Mouse (Mus musculus): ENCODE measurements around the gene Proca1.

DNA sequence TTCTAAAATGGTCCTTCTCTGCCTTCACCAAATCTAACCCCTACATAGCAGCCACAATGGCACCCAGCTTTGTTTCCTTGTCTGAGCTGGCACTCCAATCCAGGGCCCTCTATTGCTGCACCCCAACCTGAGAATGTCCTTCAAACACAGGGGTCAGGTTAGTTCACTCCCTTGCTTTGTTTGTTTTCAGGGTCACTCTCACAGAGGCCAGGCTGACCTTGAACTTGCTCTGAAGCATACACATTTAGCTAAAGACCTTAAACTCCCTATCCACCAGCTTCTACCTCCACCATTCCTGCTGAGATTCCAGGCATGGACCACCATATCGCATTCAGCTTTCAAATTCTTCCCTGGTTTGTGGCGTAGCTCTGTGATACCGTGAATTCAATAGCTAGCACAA lies 18.7 kb upstream of the Proca1 start:
- no peak for TF ChIP-seq CTCF (IDR thresholded peaks at IDR 0.05; ENCODE audit: low read depth)
- TF ChIP-seq EP300 (IDR thresholded peaks at IDR 0.05; ENCODE audit: low read depth) = no peak

Data from heart, postnatal 0 days (tissue).